19 mouse cellular contexts compared by ENCODE assay signal in the genomic region with DNA sequence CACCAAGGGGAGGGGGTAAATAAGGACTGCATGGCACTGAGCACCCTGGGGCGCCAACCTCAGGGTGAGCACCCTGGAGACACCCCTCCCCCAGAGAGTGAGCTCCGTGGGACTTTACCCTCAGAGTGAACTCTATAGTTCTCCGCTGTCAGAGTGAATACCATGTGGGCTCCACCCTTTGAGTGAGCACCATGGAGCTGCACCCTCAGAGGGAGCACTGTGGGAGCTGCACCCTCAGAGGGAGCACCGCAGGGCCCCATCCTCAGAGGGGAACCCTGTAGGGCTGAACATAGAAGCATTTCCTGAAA. TPM values are rescaled to one million over a fixed set of nuclear protein-coding genes. Genes with fewer than 3 reads are reported as not detected.
DNase-seq lines count a peak whose midpoint lies in the region; ATAC-seq and TF ChIP-seq lines count a peak whose summit lies in the region.
"Had no signal": no experiment of that assay in that cellular context is flagged by ENCODE, and none has a peak within 500 bp of the region (broad histone marks: within the 10 kb centered on the region; RNA-seq: fewer than 3 reads in every experiment).

No protein-coding gene starts in this region.

- H3K4me2 ChIP-seq in heart, postnatal 0 days (ENCODE audit: low read depth, low read length) = no peak overlapping the region
- H3K4me2 ChIP-seq in kidney, postnatal 0 days (ENCODE audit: low read length) = no peak overlapping the region
- H3K4me2 ChIP-seq in neural tube, embryonic 14.5 days (ENCODE audit: low read depth, low read length) = no peak overlapping the region
- H3K4me2 ChIP-seq in forebrain, embryonic 16.5 days (ENCODE audit: low read length) = no peak overlapping the region
- H3K4me2 ChIP-seq: embryonic facial prominence, embryonic 13.5 days; forebrain, embryonic 15.5 days; heart, embryonic 11.5 days; limb, embryonic 13.5 days; liver, embryonic 13.5 days; midbrain, embryonic 12.5 days; neural tube, embryonic 15.5 days had no signal

- TF ChIP-seq CTCF in heart, postnatal 0 days (IDR thresholded peaks at IDR 0.05; ENCODE audit: low read depth) = no peak
- TF ChIP-seq CTCF in kidney, postnatal 0 days (IDR thresholded peaks at IDR 0.05; ENCODE audit: low read depth) = no peak

- intact Hi-C loops in heart, postnatal 10 days (cut with DNase I) = no loop called here

- H3K36me3 ChIP-seq in heart, postnatal 0 days (replicated peaks; ENCODE audit: control insufficient read depth, insufficient read depth, low read length) = no peaks in the 10 kb centered on the region
- no peaks in the 10 kb centered on the region for H3K36me3 ChIP-seq in kidney, postnatal 0 days (ENCODE audit: insufficient read depth, low read length)
- no peaks in the 10 kb centered on the region for H3K36me3 ChIP-seq in neural tube, embryonic 14.5 days (ENCODE audit: control insufficient read depth, insufficient read depth, low read length)
- no peaks in the 10 kb centered on the region for H3K36me3 ChIP-seq in forebrain, embryonic 16.5 days (ENCODE audit: control insufficient read depth, insufficient read depth)
- H3K36me3 ChIP-seq: embryonic facial prominence, embryonic 13.5 days; forebrain, embryonic 15.5 days; G1E; limb, embryonic 13.5 days; liver, embryonic 13.5 days; midbrain, embryonic 12.5 days; neural tube, embryonic 15.5 days had no signal

- no peaks in the 10 kb centered on the region for H3K4me1 ChIP-seq in heart, postnatal 0 days (ENCODE audit: control insufficient read depth, insufficient read depth)
- H3K4me1 ChIP-seq in kidney, postnatal 0 days (replicated peaks; ENCODE audit: insufficient read depth, low read length) = peaks cover 6% of the 10 kb centered on the region
- H3K4me1 ChIP-seq in neural tube, embryonic 14.5 days (ENCODE audit: control insufficient read depth, insufficient read depth, low read length) = no peaks in the 10 kb centered on the region
- H3K4me1 ChIP-seq in forebrain, embryonic 16.5 days (replicated peaks; ENCODE audit: control insufficient read depth, insufficient read depth, low read length) = peaks cover 8% of the 10 kb centered on the region; the same call in 1 of the 2 replicates

- H3K9me3 ChIP-seq in heart, postnatal 0 days (replicated peaks; ENCODE audit: control insufficient read depth, low read length) = no peaks in the 10 kb centered on the region
- no peaks in the 10 kb centered on the region for H3K9me3 ChIP-seq in kidney, postnatal 0 days (replicated peaks; ENCODE audit: low read length)
- H3K9me3 ChIP-seq in neural tube, embryonic 14.5 days (ENCODE audit: control insufficient read depth, low read length) = no peaks in the 10 kb centered on the region
- H3K9me3 ChIP-seq in forebrain, embryonic 16.5 days (ENCODE audit: control insufficient read depth, low read length) = no peaks in the 10 kb centered on the region
- H3K9me3 ChIP-seq: embryonic facial prominence, embryonic 13.5 days; forebrain, embryonic 15.5 days; limb, embryonic 13.5 days; liver, embryonic 13.5 days; midbrain, embryonic 12.5 days; neural tube, embryonic 15.5 days had no signal

- H3K9ac ChIP-seq in heart, postnatal 0 days (replicated peaks; ENCODE audit: low read depth, low read length) = no peak overlapping the region
- H3K9ac ChIP-seq in kidney, postnatal 0 days (ENCODE audit: low read depth, low read length) = no peak overlapping the region
- no peak overlapping the region for H3K9ac ChIP-seq in neural tube, embryonic 14.5 days (replicated peaks; ENCODE audit: low read depth, low read length)
- H3K9ac ChIP-seq in forebrain, embryonic 16.5 days (replicated peaks; ENCODE audit: low read depth, low read length) = no peak overlapping the region
- H3K9ac ChIP-seq: embryonic facial prominence, embryonic 13.5 days; forebrain, embryonic 15.5 days; limb, embryonic 13.5 days; liver, embryonic 13.5 days; midbrain, embryonic 12.5 days; neural tube, embryonic 15.5 days had no signal

- 0 out of 2 replicates have a peak, but pooled peaks have one; percentile 3 for ATAC-seq in heart, postnatal 0 days (ENCODE audit: insufficient read depth, low read depth)
- peak; percentile 69 for ATAC-seq in kidney, postnatal 0 days (replicated peaks; ENCODE audit: low FRiP score, low read depth)
- peak; percentile 42; the same call in 1 of the 2 replicates for ATAC-seq in neural tube, embryonic 14.5 days (ENCODE audit: low read depth)
- ATAC-seq in forebrain, embryonic 16.5 days = no peak
- ATAC-seq: activated CD4-positive, CD25-positive, alpha-beta regulatory T cell, adult 4 months; forebrain, embryonic 15.5 days had no signal

- no peaks in the 10 kb centered on the region for H3K27me3 ChIP-seq in heart, postnatal 0 days (ENCODE audit: control insufficient read depth, insufficient read depth, low read length)
- H3K27me3 ChIP-seq in kidney, postnatal 0 days (ENCODE audit: insufficient read depth, low read length) = no peaks in the 10 kb centered on the region
- H3K27me3 ChIP-seq in neural tube, embryonic 14.5 days (ENCODE audit: control insufficient read depth, insufficient read depth, low read length) = no peaks in the 10 kb centered on the region
- no peaks in the 10 kb centered on the region for H3K27me3 ChIP-seq in forebrain, embryonic 16.5 days (replicated peaks; ENCODE audit: control insufficient read depth, insufficient read depth, low read length)
- H3K27me3 ChIP-seq: embryonic facial prominence, embryonic 13.5 days; forebrain, embryonic 15.5 days; limb, embryonic 13.5 days; liver, embryonic 13.5 days; neural tube, embryonic 15.5 days had no signal

- no peak for DNase-seq in heart, postnatal 0 days (ENCODE audit: low spot score)
- no peak for DNase-seq in heart, postnatal 10 days
- no peak for DNase-seq in kidney, postnatal 0 days (ENCODE audit: low spot score)
- no peak for DNase-seq in kidney, adult 18-20 months
- no peak for DNase-seq in neural tube, embryonic 10.5 days (ENCODE audit: extremely low spot score, low spot score)
- no peak for DNase-seq in layer of hippocampus, postnatal 25 days (ENCODE audit: extremely low spot score in 1 of 2, low spot score in 1 of 2)
- DNase-seq: layer of hippocampus, postnatal 36 days; liver, embryonic 13.5 days had no signal

- H3K4me3 ChIP-seq in heart, postnatal 0 days (ENCODE audit: low read depth, low read length) = no peak overlapping the region
- H3K4me3 ChIP-seq in kidney, postnatal 0 days (replicated peaks; ENCODE audit: low read depth, low read length) = no peak overlapping the region
- H3K4me3 ChIP-seq in neural tube, embryonic 14.5 days (ENCODE audit: low read depth, low read length) = no peak overlapping the region
- no peak overlapping the region for H3K4me3 ChIP-seq in forebrain, embryonic 16.5 days (replicated peaks; ENCODE audit: low read length)
- H3K4me3 ChIP-seq: embryonic facial prominence, embryonic 13.5 days; forebrain, embryonic 15.5 days; limb, embryonic 13.5 days; liver, embryonic 13.5 days; midbrain, embryonic 12.5 days; neural tube, embryonic 15.5 days had no signal

- no peak overlapping the region for H3K27ac ChIP-seq in heart, postnatal 0 days (ENCODE audit: low read depth)
- peak overlapping the region; percentile 64; the same call in 1 of the 2 replicates for H3K27ac ChIP-seq in kidney, postnatal 0 days
- no peak overlapping the region for H3K27ac ChIP-seq in neural tube, embryonic 14.5 days (ENCODE audit: low read depth, low read length)
- no peak overlapping the region for H3K27ac ChIP-seq in forebrain, embryonic 16.5 days (ENCODE audit: low read length)
- H3K27ac ChIP-seq: embryonic facial prominence, embryonic 13.5 days; forebrain, embryonic 15.5 days; hindbrain, postnatal 0 days; limb, embryonic 13.5 days; liver, embryonic 13.5 days; midbrain, embryonic 12.5 days; neural tube, embryonic 15.5 days had no signal

- 72% methylated on average over 4 of the region's 4 CpGs for whole genome bisulfite sequencing in heart, postnatal 0 days
- WGBS in kidney, postnatal 0 days = 73% methylated on average over 4 of the region's 4 CpGs
- 77% methylated on average over 4 of the region's 4 CpGs for WGBS in neural tube, embryonic 14.5 days
- 76% methylated on average over 4 of the region's 4 CpGs for WGBS in forebrain, embryonic 16.5 days

- no peak for TF ChIP-seq EP300 in heart, postnatal 0 days (IDR thresholded peaks at IDR 0.05; ENCODE audit: low read depth)

RNA-seq across cellular contexts. Expression of a gene that starts 2.8 kb away (rescaled TPM):
- 7.3 and 14.8 TPM in 2 replicates for total RNA-seq in heart, postnatal 0 days (2014; rRNA removed; ENCODE audit: low replicate concordance)
- polyA plus RNA-seq in heart, postnatal 0 days (2015; fragmentation: Nextera tagmentation; extraction: Ambion mirVana) = 5.6 and 6.5 TPM in 2 replicates
- 10 to 100 TPM in 1 of 2 experiments, 1 to 10 TPM in 1; 7.0 to 11.9 TPM for total RNA-seq in heart, postnatal 10 days (2021)
- 35.0 and 35.6 TPM in 2 replicates for polyA plus RNA-seq in kidney, postnatal 0 days (2015; fragmentation: Nextera tagmentation; extraction: Ambion mirVana)
- 23.6 and 27.9 TPM in 2 replicates for polyA plus RNA-seq in neural tube, embryonic 14.5 days (2014; fragmentation: Nextera tagmentation; extraction: Ambion mirVana)
- 11.1 and 16.4 TPM in 2 replicates for polyA plus RNA-seq in forebrain, embryonic 16.5 days (2015; fragmentation: Nextera tagmentation; extraction: Ambion mirVana)
- total RNA-seq in layer of hippocampus, postnatal 25 days (2021) = 10 to 100 TPM; 10.1 to 16.9 TPM
- total RNA-seq: G1E had no signal
- polyA plus RNA-seq: activated CD4-positive, CD25-positive, alpha-beta regulatory T cell, adult 4 months; G1E had no signal

RNA-seq across cellular contexts. Expression of a gene that starts 47.6 kb away (rescaled TPM):
- total RNA-seq in heart, postnatal 0 days (2014; rRNA removed; ENCODE audit: low replicate concordance) = 3.7 TPM in 1 of 2 replicates, not detected in the other
- 1.2 and 1.3 TPM in 2 replicates for polyA plus RNA-seq in heart, postnatal 0 days (2015; fragmentation: Nextera tagmentation; extraction: Ambion mirVana)
- 1 to 10 TPM; 1.6 to 2.0 TPM for total RNA-seq in heart, postnatal 10 days (2021)
- 13.9 and 14.7 TPM in 2 replicates for polyA plus RNA-seq in kidney, postnatal 0 days (2015; fragmentation: Nextera tagmentation; extraction: Ambion mirVana)
- 2.5 and 2.8 TPM in 2 replicates for polyA plus RNA-seq in neural tube, embryonic 14.5 days (2014; fragmentation: Nextera tagmentation; extraction: Ambion mirVana)
- 0.39 and 0.53 TPM in 2 replicates for polyA plus RNA-seq in forebrain, embryonic 16.5 days (2015; fragmentation: Nextera tagmentation; extraction: Ambion mirVana)
- under 1 TPM; 0.25 to 0.33 TPM for total RNA-seq in layer of hippocampus, postnatal 25 days (2021)
- total RNA-seq: G1E had no signal
- polyA plus RNA-seq: activated CD4-positive, CD25-positive, alpha-beta regulatory T cell, adult 4 months; G1E had no signal
